In genomic region chr4:65830495-65830894, GRCm38 (mm10) we compare ENCODE assay signal across 25 mouse cellular contexts.
DNase-seq lines count a peak whose midpoint lies in the region; ATAC-seq and TF ChIP-seq lines count a peak whose summit lies in the region.
"Had no signal": no experiment of that assay in that cellular context is flagged by ENCODE, and none has a peak within 500 bp of the region (broad histone marks: within the 10 kb centered on the region; RNA-seq: fewer than 3 reads in every experiment).

No protein-coding gene starts in this region.

- H3K27ac ChIP-seq in hindbrain, postnatal 0 days: no peak overlapping the region
- H3K27ac ChIP-seq in thymus, adult 2 months (ENCODE audit: control insufficient read depth, insufficient read depth, low read length): no peak overlapping the region
- H3K27ac ChIP-seq: embryonic facial prominence, embryonic 15.5 days; forebrain, embryonic 15.5 days; limb, embryonic 10.5 days; liver, embryonic 15.5 days; lung, embryonic 15.5 days; midbrain, embryonic 13.5 days; neural tube, embryonic 13.5 days; stomach, embryonic 15.5 days had no signal

- H3K4me1 ChIP-seq in hindbrain, postnatal 0 days (ENCODE audit: insufficient read depth, low read length): no peaks in the 10 kb centered on the region
- H3K4me1 ChIP-seq in thymus, adult 2 months (replicated peaks; ENCODE audit: control insufficient read depth, insufficient read depth, low read length): no peaks in the 10 kb centered on the region
- H3K4me1 ChIP-seq: embryonic facial prominence, embryonic 15.5 days; forebrain, embryonic 15.5 days; heart, embryonic 12.5 days; limb, embryonic 10.5 days; liver, embryonic 15.5 days; lung, embryonic 15.5 days; megakaryocyte, embryonic 14.5 days; stomach, embryonic 15.5 days had no signal

- DNase-seq in ES-CJ7 (ENCODE audit: low read depth, low spot score) (peak; percentile 89), R1 (ENCODE audit: low read depth, low spot score) (peak; percentile 86)
- DNase-seq in cerebellum, adult 18-20 months: peak; percentile 66 to 68
- peak; percentile 62 to 74 for DNase-seq in cerebellum, postnatal 36 days
- DNase-seq in hindbrain, postnatal 0 days (ENCODE audit: low spot score): no peak
- no peak for DNase-seq in thymus, adult 2 months
- DNase-seq: adrenal gland, postnatal 25 days; heart, postnatal 10 days; kidney, adult 8-10 months; kidney, postnatal 14 days; liver; lung, postnatal 36 days; right cerebral cortex, adult 18-20 months; thymus, adult 18-20 months had no signal

- ATAC-seq in hindbrain, postnatal 0 days: no peak
- no peak for ATAC-seq in erythroblast, adult 5-6 weeks (replicated peaks; ENCODE audit: low FRiP score, poor library complexity, severe bottlenecking)
- ATAC-seq: forebrain, embryonic 15.5 days; midbrain, embryonic 13.5 days had no signal

- 0 out of 2 replicates have a peak, but pooled peaks cover 3% of the 10 kb centered on the region for H3K27me3 ChIP-seq in hindbrain, postnatal 0 days (ENCODE audit: insufficient read depth, low read length)
- no peaks in the 10 kb centered on the region for H3K27me3 ChIP-seq in thymus, adult 2 months (ENCODE audit: control insufficient read depth, insufficient read depth, low read length)
- H3K27me3 ChIP-seq: embryonic facial prominence, embryonic 15.5 days; forebrain, embryonic 15.5 days; heart, embryonic 12.5 days; liver, embryonic 15.5 days; lung, embryonic 15.5 days; megakaryocyte, embryonic 14.5 days; stomach, embryonic 15.5 days had no signal

- no peaks in the 10 kb centered on the region for H3K9me3 ChIP-seq in hindbrain, postnatal 0 days (ENCODE audit: low read length)
- H3K9me3 ChIP-seq: embryonic facial prominence, embryonic 15.5 days; forebrain, embryonic 15.5 days; heart, embryonic 12.5 days; limb, embryonic 10.5 days; liver, embryonic 15.5 days; lung, embryonic 15.5 days; midbrain, embryonic 13.5 days; neural tube, embryonic 13.5 days; stomach, embryonic 15.5 days had no signal

- H3K9ac ChIP-seq in hindbrain, postnatal 0 days (replicated peaks; ENCODE audit: low read length): no peak overlapping the region
- H3K9ac ChIP-seq: embryonic facial prominence, embryonic 15.5 days; forebrain, embryonic 15.5 days; heart, embryonic 12.5 days; liver, embryonic 15.5 days; lung, embryonic 15.5 days; midbrain, embryonic 13.5 days; neural tube, embryonic 13.5 days; stomach, embryonic 15.5 days had no signal

- TF ChIP-seq CTCF in hindbrain, postnatal 0 days (IDR thresholded peaks at IDR 0.05; ENCODE audit: low read depth): no peak
- no peak for TF ChIP-seq CTCF in thymus, adult 2 months (IDR thresholded peaks at IDR 0.05; ENCODE audit: borderline replicate concordance, control insufficient read depth, extremely low read depth, insufficient read depth, low read length, poor library complexity)

- H3K36me3 ChIP-seq in hindbrain, postnatal 0 days (ENCODE audit: insufficient read depth, low read length): no peaks in the 10 kb centered on the region
- H3K36me3 ChIP-seq in thymus, adult 2 months (ENCODE audit: control insufficient read depth, insufficient read depth, low read length): no peaks in the 10 kb centered on the region
- H3K36me3 ChIP-seq: embryonic facial prominence, embryonic 15.5 days; forebrain, embryonic 15.5 days; heart, embryonic 12.5 days; limb, embryonic 10.5 days; liver, embryonic 15.5 days; lung, embryonic 15.5 days; midbrain, embryonic 13.5 days; neural tube, embryonic 13.5 days; stomach, embryonic 15.5 days had no signal

- 16% methylated on average over 3 of the region's 3 CpGs for WGBS in hindbrain, postnatal 0 days
- 19% methylated on average over 3 of the region's 3 CpGs for WGBS in thymus, adult 2 months

- no peak overlapping the region for H3K4me3 ChIP-seq in hindbrain, postnatal 0 days (ENCODE audit: low read length)
- H3K4me3 ChIP-seq in thymus, adult 2 months (ENCODE audit: control insufficient read depth, insufficient read depth, low read length): no peak overlapping the region
- H3K4me3 ChIP-seq: embryonic facial prominence, embryonic 15.5 days; forebrain, embryonic 15.5 days; heart, embryonic 12.5 days; limb, embryonic 10.5 days; liver, embryonic 15.5 days; lung, embryonic 15.5 days; megakaryocyte, embryonic 14.5 days; midbrain, embryonic 13.5 days; neural tube, embryonic 13.5 days; stomach, embryonic 15.5 days had no signal

- H3K4me2 ChIP-seq in hindbrain, postnatal 0 days (ENCODE audit: low read depth, low read length): no peak overlapping the region
- H3K4me2 ChIP-seq: embryonic facial prominence, embryonic 15.5 days; forebrain, embryonic 15.5 days; heart, embryonic 12.5 days; liver, embryonic 15.5 days; lung, embryonic 15.5 days; midbrain, embryonic 13.5 days; neural tube, embryonic 13.5 days; stomach, embryonic 15.5 days had no signal

- no peak for TF ChIP-seq POLR2A in thymus, adult 2 months (IDR thresholded peaks at IDR 0.05; ENCODE audit: control insufficient read depth, extremely low read depth, insufficient read depth, low read length, poor library complexity)

Comparison
In these comparisons a context has a peak if more than half of its experiments do, and no peak if none do; other contexts are left out.
1. DNase-seq: peak in ES-CJ7 (single experiment), R1 (single experiment), cerebellum, adult 18-20 months (2 of 2) and cerebellum, postnatal 36 days (2 of 2); none in hindbrain, postnatal 0 days (single experiment) and thymus, adult 2 months (single experiment).